Mouse (Mus musculus): ENCODE data around the gene Cct8. TPM values are rescaled to one million over a fixed set of nuclear protein-coding genes. Genes with fewer than 3 reads are reported as not detected.

The Cct8 gene
- polyA plus RNA-seq, 1 experiment from 2014 or later, result 181 TPM

DNA sequence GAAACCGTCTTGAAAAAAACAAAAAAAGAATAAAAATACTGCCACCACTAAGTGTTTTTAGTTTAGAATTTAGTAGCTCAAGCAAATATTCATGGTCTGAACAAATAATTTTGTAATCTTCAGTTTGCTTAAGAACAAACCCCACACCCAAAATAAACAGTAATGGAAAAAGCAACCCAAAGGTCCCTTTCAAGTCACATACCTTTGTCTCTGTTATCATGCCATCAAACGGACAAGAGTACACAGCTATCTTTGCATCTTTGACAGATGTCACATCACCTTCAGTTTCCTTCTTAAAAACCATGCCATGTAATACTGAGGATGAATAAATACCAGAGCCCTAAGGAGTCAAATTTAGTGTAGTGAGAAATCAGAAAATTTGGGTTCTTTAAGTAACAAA is 7.1 kb downstream of the Cct8 start:
- peaks cover 37% of the 10 kb centered on the region for H3K36me3 ChIP-seq (ENCODE audit: control insufficient read depth, insufficient read depth, low read length)
- no peak for TF ChIP-seq CTCF (IDR thresholded peaks at IDR 0.05; ENCODE audit: low read depth)
- TF ChIP-seq EP300 (optimal IDR thresholded peaks at IDR 0.05), result no peak

DNA sequence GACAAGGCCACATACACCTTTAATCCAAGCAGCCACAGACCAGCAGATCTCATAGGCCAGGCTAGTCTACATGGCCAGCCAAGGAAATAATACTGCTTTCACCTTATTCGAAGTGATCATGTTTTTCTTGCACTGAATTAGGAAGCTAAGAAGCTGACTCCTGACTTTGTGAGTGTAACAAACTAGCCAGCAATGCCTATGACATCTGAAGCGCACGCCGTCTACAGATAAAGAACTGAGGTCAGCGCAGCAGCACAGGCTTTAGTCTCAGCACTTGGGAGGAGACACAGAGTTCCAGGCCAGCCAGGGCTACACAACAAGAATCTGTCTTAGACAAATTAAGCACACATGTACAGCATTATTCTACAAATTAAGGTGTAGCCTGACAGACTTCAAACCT is 8.9 kb downstream of the Cct8 start:
- no peaks in the 10 kb centered on the region for H3K4me1 ChIP-seq (replicated peaks; ENCODE audit: control insufficient read depth, insufficient read depth)
- H3K9ac ChIP-seq (ENCODE audit: low read length), result no peak overlapping the region
- no peak for TF ChIP-seq EP300 (optimal IDR thresholded peaks at IDR 0.05)
- no peak for TF ChIP-seq CTCF (IDR thresholded peaks at IDR 0.05; ENCODE audit: low read depth)
- no peak for ATAC-seq (ENCODE audit: low FRiP score, low TSS enrichment)
- peaks cover 42% of the 10 kb centered on the region for H3K36me3 ChIP-seq (ENCODE audit: control insufficient read depth, insufficient read depth, low read length)
- no peak overlapping the region for H3K27ac ChIP-seq (replicated peaks)
- no peaks in the 10 kb centered on the region for H3K27me3 ChIP-seq (ENCODE audit: control insufficient read depth, insufficient read depth, low read length)
- whole genome bisulfite sequencing, result 92% methylated on average over 5 of the region's 5 CpGs
- no peak overlapping the region for H3K4me3 ChIP-seq (ENCODE audit: low read depth, low read length)
- no peak overlapping the region for H3K4me2 ChIP-seq (replicated peaks; ENCODE audit: low read depth)
- DNase-seq (ENCODE audit: low spot score), result no peak
- no peaks in the 10 kb centered on the region for H3K9me3 ChIP-seq (ENCODE audit: control insufficient read depth, low read length)

More for the DNA sequence above, 7.1 kb downstream of the Cct8 start:
- H3K9ac ChIP-seq (ENCODE audit: low read length), result no peak overlapping the region
- no peaks in the 10 kb centered on the region for H3K9me3 ChIP-seq (ENCODE audit: control insufficient read depth, low read length)
- no peak overlapping the region for H3K27ac ChIP-seq (replicated peaks)
- H3K27me3 ChIP-seq (ENCODE audit: control insufficient read depth, insufficient read depth, low read length), result no peaks in the 10 kb centered on the region
- ATAC-seq (ENCODE audit: low FRiP score, low TSS enrichment), result no peak
- H3K4me2 ChIP-seq (replicated peaks; ENCODE audit: low read depth), result no peak overlapping the region
- H3K4me1 ChIP-seq (replicated peaks; ENCODE audit: control insufficient read depth, insufficient read depth), result no peaks in the 10 kb centered on the region
- 55% methylated on average over 2 of the region's 2 CpGs for WGBS
- no peak for DNase-seq (ENCODE audit: low spot score)
- H3K4me3 ChIP-seq (ENCODE audit: low read depth, low read length), result no peak overlapping the region

DNA sequence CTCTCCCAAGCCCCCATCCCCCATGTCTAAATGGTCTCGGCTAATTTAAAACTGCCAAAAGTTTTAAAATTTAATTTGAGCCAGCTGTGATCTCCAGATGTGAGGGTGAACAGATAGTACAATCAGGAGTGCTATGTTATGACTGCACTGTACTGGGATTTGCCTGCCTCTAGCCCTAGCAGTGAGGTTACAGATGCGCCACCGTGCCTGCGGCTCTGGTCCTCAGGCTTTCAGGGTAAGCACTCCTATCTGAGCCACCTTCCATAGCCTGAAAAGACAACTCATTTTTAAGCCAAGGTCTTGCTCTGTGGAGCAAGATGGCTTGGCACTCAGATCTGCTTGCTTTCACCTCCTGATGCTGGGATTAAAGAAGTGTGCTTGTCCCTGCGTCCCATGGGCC is 11.3 kb downstream of the Cct8 start:
- no peak for TF ChIP-seq EP300 (optimal IDR thresholded peaks at IDR 0.05)
- TF ChIP-seq CTCF (IDR thresholded peaks at IDR 0.05; ENCODE audit: low read depth), result no peak
- no peaks in the 10 kb centered on the region for H3K27me3 ChIP-seq (ENCODE audit: control insufficient read depth, insufficient read depth, low read length)
- H3K4me1 ChIP-seq (replicated peaks; ENCODE audit: control insufficient read depth, insufficient read depth), result no peaks in the 10 kb centered on the region
- H3K4me3 ChIP-seq (ENCODE audit: low read depth, low read length), result no peak overlapping the region
- no peaks in the 10 kb centered on the region for H3K9me3 ChIP-seq (ENCODE audit: control insufficient read depth, low read length)
- H3K9ac ChIP-seq (ENCODE audit: low read length), result no peak overlapping the region
- no peak for DNase-seq (ENCODE audit: low spot score)
- ATAC-seq (ENCODE audit: low FRiP score, low TSS enrichment), result no peak; the same call in 1 of the 2 replicates
- H3K4me2 ChIP-seq (replicated peaks; ENCODE audit: low read depth), result no peak overlapping the region
- H3K36me3 ChIP-seq (ENCODE audit: control insufficient read depth, insufficient read depth, low read length), result peaks cover 29% of the 10 kb centered on the region; the same call in 1 of the 2 replicates
- H3K27ac ChIP-seq (replicated peaks), result no peak overlapping the region
- WGBS, result 84% methylated on average over 5 of the region's 5 CpGs

DNA sequence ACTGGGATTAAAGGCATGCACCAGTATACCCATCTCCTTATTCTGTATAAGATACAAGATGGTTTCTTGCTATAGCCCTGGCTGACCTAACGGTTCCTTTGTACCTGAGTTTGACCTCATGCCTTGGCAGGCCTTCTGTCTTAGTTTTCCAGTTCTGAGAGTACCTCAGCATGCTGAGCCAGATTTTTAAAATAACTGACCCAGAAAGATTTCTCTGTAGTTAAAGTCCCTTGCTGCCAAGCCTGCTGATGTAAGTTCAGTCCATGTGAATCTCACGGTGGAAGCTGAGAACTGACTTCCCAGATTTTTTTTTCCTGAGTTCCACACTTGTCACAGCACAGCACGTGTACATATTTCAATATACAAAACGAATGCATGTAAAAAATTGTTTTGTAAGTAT is 25.1 kb downstream of the Cct8 start:
- 88% methylated on average over 4 of the region's 4 CpGs for WGBS
- no peaks in the 10 kb centered on the region for H3K4me1 ChIP-seq (replicated peaks; ENCODE audit: control insufficient read depth, insufficient read depth)
- no peak for DNase-seq (ENCODE audit: low spot score)
- H3K36me3 ChIP-seq (ENCODE audit: control insufficient read depth, insufficient read depth, low read length), result peaks cover 22% of the 10 kb centered on the region
- no peaks in the 10 kb centered on the region for H3K27me3 ChIP-seq (ENCODE audit: control insufficient read depth, insufficient read depth, low read length)
- ATAC-seq (ENCODE audit: low FRiP score, low TSS enrichment), result no peak
- no peaks in the 10 kb centered on the region for H3K9me3 ChIP-seq (ENCODE audit: control insufficient read depth, low read length)
- H3K4me2 ChIP-seq (replicated peaks; ENCODE audit: low read depth), result no peak overlapping the region
- TF ChIP-seq EP300 (optimal IDR thresholded peaks at IDR 0.05), result no peak
- TF ChIP-seq CTCF (IDR thresholded peaks at IDR 0.05; ENCODE audit: low read depth), result no peak
- H3K4me3 ChIP-seq (ENCODE audit: low read depth, low read length), result no peak overlapping the region
- H3K27ac ChIP-seq (replicated peaks), result no peak overlapping the region
- H3K9ac ChIP-seq (ENCODE audit: low read length), result no peak overlapping the region

DNA sequence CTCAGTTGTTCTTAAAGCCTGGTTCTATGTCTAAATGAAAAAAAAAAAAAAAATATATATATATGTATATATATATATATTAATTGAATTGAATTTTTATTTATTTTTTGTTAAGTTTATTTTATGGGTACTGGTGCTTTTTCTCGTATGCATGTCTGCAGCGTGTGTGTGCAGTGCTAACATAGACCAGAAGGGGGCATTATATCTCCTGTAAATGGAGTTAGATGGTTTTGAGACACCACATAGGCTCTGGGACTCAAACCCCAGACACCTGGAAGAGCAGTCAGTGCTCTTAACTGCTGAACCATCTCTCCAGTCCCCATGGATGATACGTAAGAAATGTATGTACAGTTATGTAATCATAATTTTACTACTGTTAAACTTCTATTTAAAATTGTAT is 36.9 kb downstream of the Cct8 start:
- no peaks in the 10 kb centered on the region for H3K9me3 ChIP-seq (ENCODE audit: control insufficient read depth, low read length)
- no peaks in the 10 kb centered on the region for H3K27me3 ChIP-seq (ENCODE audit: control insufficient read depth, insufficient read depth, low read length)
- H3K4me3 ChIP-seq (ENCODE audit: low read depth, low read length), result no peak overlapping the region
- no peak for DNase-seq (ENCODE audit: low spot score)
- peaks cover under 1% of the 10 kb centered on the region; the same call in 1 of the 2 replicates for H3K36me3 ChIP-seq (ENCODE audit: control insufficient read depth, insufficient read depth, low read length)
- TF ChIP-seq CTCF (IDR thresholded peaks at IDR 0.05; ENCODE audit: low read depth) (0 out of 2 replicates have a peak, but pooled peaks have one; percentile 11), EP300 (optimal IDR thresholded peaks at IDR 0.05) (no peak)
- WGBS, result 98% methylated on average over 3 of the region's 3 CpGs
- no peak overlapping the region for H3K9ac ChIP-seq (ENCODE audit: low read length)
- ATAC-seq (ENCODE audit: low FRiP score, low TSS enrichment), result no peak
- H3K4me2 ChIP-seq (replicated peaks; ENCODE audit: low read depth), result no peak overlapping the region
- H3K27ac ChIP-seq (replicated peaks), result no peak overlapping the region
- H3K4me1 ChIP-seq (replicated peaks; ENCODE audit: control insufficient read depth, insufficient read depth), result peaks cover 4% of the 10 kb centered on the region; the same call in 1 of the 2 replicates

DNA sequence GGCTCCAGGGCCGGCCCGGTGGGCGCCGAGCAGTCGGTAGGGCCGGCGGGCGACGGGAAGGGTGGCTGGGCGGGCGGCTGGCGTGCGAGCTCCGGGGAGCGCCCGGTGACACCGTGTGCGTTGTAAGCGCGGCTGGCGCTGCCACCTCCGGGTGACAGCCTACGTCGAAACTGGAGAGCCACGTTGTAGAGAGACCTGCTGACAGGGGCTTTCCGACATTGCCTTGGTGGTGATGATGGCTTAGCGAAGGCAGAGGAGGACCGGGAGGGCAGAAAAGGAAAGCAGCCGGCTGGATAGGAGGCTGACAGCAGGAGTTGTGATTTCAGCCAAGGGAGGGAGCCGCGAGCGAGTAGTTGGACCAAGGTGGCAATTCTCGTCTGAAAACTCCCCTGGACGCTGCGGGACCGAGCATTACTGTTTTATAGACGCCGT is 40.5 kb downstream of the Cct8 start:
- peak overlapping the region; percentile 85 for H3K4me3 ChIP-seq (ENCODE audit: low read depth, low read length)
- TF ChIP-seq CTCF (IDR thresholded peaks at IDR 0.05; ENCODE audit: low read depth) (no peak), EP300 (optimal IDR thresholded peaks at IDR 0.05) (no peak)

More for the DNA sequence above, 40.5 kb downstream of the Cct8 start:
- DNase-seq (ENCODE audit: low spot score) (no peak), ATAC-seq (ENCODE audit: low FRiP score, low TSS enrichment) (peak; percentile 78)
- Histone ChIP-seq H3K9ac (ENCODE audit: low read length) (peak overlapping the region; percentile 88), H3K27me3 (ENCODE audit: control insufficient read depth, insufficient read depth, low read length) (no peaks in the 10 kb centered on the region), H3K36me3 (ENCODE audit: control insufficient read depth, insufficient read depth, low read length) (no peaks in the 10 kb centered on the region), H3K9me3 (ENCODE audit: control insufficient read depth, low read length) (no peaks in the 10 kb centered on the region), H3K27ac (replicated peaks) (peak overlapping the region; percentile 90), H3K4me2 (replicated peaks; ENCODE audit: low read depth) (peak overlapping the region; percentile 73), H3K4me1 (replicated peaks; ENCODE audit: control insufficient read depth, insufficient read depth) (peaks cover 4% of the 10 kb centered on the region; the same call in 1 of the 2 replicates)
- WGBS, result under 1% methylated on average over 38 of the region's 38 CpGs

Measured in stomach, postnatal 0 days (tissue).